Mouse (Mus musculus): ENCODE measurements around the gene Nos1. TPM values are rescaled to one million over a fixed set of nuclear protein-coding genes. Genes with fewer than 3 reads are reported as not detected.

Nos1 gene
- total RNA-seq, 2 experiments from 2014 or later = 30.9 to 33.4 TPM

GRCm38 (mm10) chr5:117889571-117889970 is 108.7 kb downstream of the Nos1 start:
- intact Hi-C loops (cut with DNase I) = no loop called here
- no peak for DNase-seq

GRCm38 (mm10) chr5:117890871-117891270 is 110.0 kb downstream of the Nos1 start:
- no peak for DNase-seq
- intact Hi-C loops (cut with DNase I) = no loop called here

- intact Hi-C loops (cut with DNase I) = no loop called here
- DNase-seq = no peak
Measured at GRCm38 (mm10) chr5:117891545-117891944, 110.7 kb downstream of the Nos1 start.

- intact Hi-C loops (cut with DNase I) = no loop called here
- no peak for DNase-seq
Measured at GRCm38 (mm10) chr5:117894050-117894449, 113.2 kb downstream of the Nos1 start.

GRCm38 (mm10) chr5:117898055-117898806 is 117.4 kb downstream of the Nos1 start:
- DNase-seq = no peak
- intact Hi-C loops (cut with DNase I) = no loop called here

GRCm38 (mm10) chr5:117899361-117899760 is 118.5 kb downstream of the Nos1 start:
- intact Hi-C loops (cut with DNase I) = no loop called here
- no peak for DNase-seq

- no peak for DNase-seq
- intact Hi-C loops (cut with DNase I) = no loop called here
Measured at GRCm38 (mm10) chr5:117900921-117901705, 120.3 kb downstream of the Nos1 start.

- no peak for DNase-seq
- intact Hi-C loops (cut with DNase I) = no loop called here
Measured at GRCm38 (mm10) chr5:117903534-117903933, 122.7 kb downstream of the Nos1 start.

- intact Hi-C loops (cut with DNase I) = no loop called here
- DNase-seq = no peak
Measured at GRCm38 (mm10) chr5:117905728-117906127, 124.9 kb downstream of the Nos1 start.

GRCm38 (mm10) chr5:117909524-117909923 is 128.7 kb downstream of the Nos1 start:
- no peak for DNase-seq
- intact Hi-C loops (cut with DNase I) = no loop called here

GRCm38 (mm10) chr5:117916349-117916748 is 135.5 kb downstream of the Nos1 start:
- no peak for DNase-seq
- intact Hi-C loops (cut with DNase I) = no loop called here

- intact Hi-C loops (cut with DNase I) = no loop called here
- DNase-seq = no peak
Measured at GRCm38 (mm10) chr5:117916906-117917305, 136.1 kb downstream of the Nos1 start.

- no peak for DNase-seq
- intact Hi-C loops (cut with DNase I) = no loop called here
Measured at GRCm38 (mm10) chr5:117921786-117922528, 141.1 kb downstream of the Nos1 start.

- no peak for DNase-seq
- intact Hi-C loops (cut with DNase I) = no loop called here
Measured at GRCm38 (mm10) chr5:117923688-117924087, 142.9 kb downstream of the Nos1 start.

GRCm38 (mm10) chr5:117928553-117928952 is 147.7 kb downstream of the Nos1 start:
- DNase-seq = no peak

GRCm38 (mm10) chr5:117932222-117932621 is 151.4 kb downstream of the Nos1 start:
- intact Hi-C loops (cut with DNase I) = loop anchor here (2.0 to 5.0 kb wide), 3 partner anchors 95 to 415 kb away; no protein-coding TSS in a partner anchor
- DNase-seq = no peak

More at GRCm38 (mm10) chr5:117928553-117928952, 147.7 kb downstream of the Nos1 start:
- intact Hi-C loops (cut with DNase I) = no loop called here

GRCm38 (mm10) chr5:117932862-117933261 is 152.0 kb downstream of the Nos1 start:
- intact Hi-C loops (cut with DNase I) = loop anchor here (2.0 to 5.0 kb wide), 3 partner anchors 96 to 416 kb away; no protein-coding TSS in a partner anchor
- DNase-seq = peak; percentile 67 to 75

GRCm38 (mm10) chr5:117936346-117936745 is 155.5 kb downstream of the Nos1 start:
- intact Hi-C loops (cut with DNase I) = no loop called here
- DNase-seq = no peak

- intact Hi-C loops (cut with DNase I) = no loop called here
- DNase-seq = no peak
Measured at GRCm38 (mm10) chr5:117937186-117937585, 156.4 kb downstream of the Nos1 start.

GRCm38 (mm10) chr5:117938182-117938581 is 157.3 kb downstream of the Nos1 start:
- peak; percentile 19 to 54 for DNase-seq
- intact Hi-C loops (cut with DNase I) = no loop called here

- DNase-seq = no peak
- intact Hi-C loops (cut with DNase I) = no loop called here
Measured at GRCm38 (mm10) chr5:117939402-117939801, 158.6 kb downstream of the Nos1 start.
